Mouse (Mus musculus) embryonic facial prominence, embryonic 13.5 days (tissue): Measurements from ENCODE around the gene 2900026A02Rik. TPM values are rescaled to one million over a fixed set of nuclear protein-coding genes. Genes with fewer than 3 reads are reported as not detected.
A peak's percentile ranks its signal among the peaks of the same experiment; 100 is the strongest.

Experiments
- ATAC-seq: fragments of 200-750 bp; cut with Nextera tagmentation; 2 replicates; pipeline ENCODE4 v1.8.0; 2017; ENCODE audit warnings: low read depth; ENCODE audit not compliant: insufficient number of reproducible peaks, insufficient read depth, low FRiP score, low TSS enrichment
- H3K27ac ChIP-seq: fragments of 300-500 bp; sonication (generic); 2 replicates; pipeline ENCODE4 v1.5.1; 2015; ENCODE audit warnings: moderate library complexity, mild to moderate bottlenecking, inconsistent platforms
- H3K27me3 ChIP-seq: fragments of 300-500 bp; sonication (generic); 2 replicates; pipeline ENCODE4 v1.6.1; 2015; ENCODE audit warnings: mild to moderate bottlenecking, inconsistent platforms
- H3K36me3 ChIP-seq: fragments of 300-500 bp; sonication (generic); 2 replicates; pipeline ENCODE4 v1.6.1; 2015; ENCODE audit warnings: mild to moderate bottlenecking, inconsistent platforms
- H3K4me1 ChIP-seq: fragments of 300-500 bp; sonication (generic); 2 replicates; pipeline ENCODE4 v1.6.1; 2015; ENCODE audit warnings: inconsistent platforms
- H3K4me2 ChIP-seq: fragments of 300-500 bp; sonication (generic); 2 replicates; pipeline ENCODE4 v1.6.1; 2015; ENCODE audit warnings: moderate library complexity, mild to moderate bottlenecking, inconsistent platforms
- H3K4me3 ChIP-seq: fragments of 300-500 bp; sonication (generic); 2 replicates; pipeline ENCODE4 v1.5.1; 2015; ENCODE audit warnings: mild to moderate bottlenecking, inconsistent platforms
- H3K9ac ChIP-seq: fragments of 300-500 bp; sonication (generic); 2 replicates; pipeline ENCODE4 v1.6.1; 2015; ENCODE audit warnings: mild to moderate bottlenecking, inconsistent platforms
- H3K9me3 ChIP-seq: fragments of 300-500 bp; sonication (generic); 2 replicates; pipeline ENCODE4 v1.6.1; 2016; ENCODE audit warnings: inconsistent platforms
- WGBS: fragments of 180-500 bp; shearing (Covaris S2); methylation state at CpG from one replicate; pipeline ENCODE4 v1.1.7; 2015; ENCODE audit warnings: mixed read lengths; 5-methylcytosine and 5-hydroxymethylcytosine counted together
- polyA plus RNA-seq: library from polyadenylated mRNA; unstranded; fragments of >200 nt; fragmentation: Nextera tagmentation; extraction: Ambion mirVana; gene quantifications from 2 replicates; pipeline ENCODE4 v1.2.1, GENCODE M21; 2015

2900026A02Rik gene
- polyA plus RNA-seq, 1 experiment from 2014 or later = 8.6 TPM

GRCm38 (mm10) chr5:113102455-113102854 lies 118.6 kb downstream of the 2900026A02Rik start:
- Histone ChIP-seq H3K9ac (0 out of 2 replicates have a peak overlapping the region, but pooled peaks have one; percentile 36), H3K4me3 (no peak overlapping the region), H3K4me2 (no peak overlapping the region), H3K27me3 (no peaks in the 10 kb centered on the region), H3K36me3 (peaks cover 2% of the 10 kb centered on the region; the same call in 1 of the 2 replicates), H3K9me3 (no peaks in the 10 kb centered on the region), H3K4me1 (0 out of 2 replicates have a peak, but pooled peaks cover 2% of the 10 kb centered on the region), H3K27ac (no peak overlapping the region)
- 73% methylated on average over 7 of the region's 7 CpGs for WGBS
- no peak for ATAC-seq

GRCm38 (mm10) chr5:113101457-113101856 lies 119.6 kb downstream of the 2900026A02Rik start:
- no peak overlapping the region for H3K9ac ChIP-seq
- H3K36me3 ChIP-seq = peaks cover 10% of the 10 kb centered on the region; the same call in 1 of the 2 replicates
- WGBS = 74% methylated on average over 10 of the region's 10 CpGs
- no peak overlapping the region for H3K27ac ChIP-seq
- no peak overlapping the region for H3K4me3 ChIP-seq
- H3K4me2 ChIP-seq = no peak overlapping the region
- H3K9me3 ChIP-seq = no peaks in the 10 kb centered on the region
- H3K27me3 ChIP-seq = no peaks in the 10 kb centered on the region
- H3K4me1 ChIP-seq = 0 out of 2 replicates have a peak, but pooled peaks cover 2% of the 10 kb centered on the region
- ATAC-seq = no peak

- no peak overlapping the region for H3K4me3 ChIP-seq
- H3K9me3 ChIP-seq = no peaks in the 10 kb centered on the region
- H3K4me2 ChIP-seq = no peak overlapping the region
- 0 out of 2 replicates have a peak, but pooled peaks cover 2% of the 10 kb centered on the region for H3K4me1 ChIP-seq
- no peaks in the 10 kb centered on the region for H3K27me3 ChIP-seq
- H3K36me3 ChIP-seq = peaks cover 17% of the 10 kb centered on the region; the same call in 1 of the 2 replicates
- WGBS = 87% methylated on average over 11 of the region's 11 CpGs
- no peak for ATAC-seq
- no peak overlapping the region for H3K9ac ChIP-seq
- no peak overlapping the region for H3K27ac ChIP-seq
Measured at GRCm38 (mm10) chr5:113100422-113100821, 120.6 kb downstream of the 2900026A02Rik start.

GRCm38 (mm10) chr5:113099546-113099945 lies 121.5 kb downstream of the 2900026A02Rik start:
- Histone ChIP-seq H3K27ac (no peak overlapping the region), H3K36me3 (peaks cover 19% of the 10 kb centered on the region; the same call in 1 of the 2 replicates), H3K9ac (no peak overlapping the region), H3K27me3 (no peaks in the 10 kb centered on the region), H3K4me3 (no peak overlapping the region), H3K4me2 (no peak overlapping the region), H3K4me1 (0 out of 2 replicates have a peak, but pooled peaks cover 2% of the 10 kb centered on the region), H3K9me3 (no peaks in the 10 kb centered on the region)
- WGBS = 27% methylated on average over 1 of the region's 1 CpGs
- ATAC-seq = no peak

- no peak overlapping the region for H3K4me2 ChIP-seq
- WGBS = 87% methylated on average over 17 of the region's 17 CpGs
- no peak overlapping the region for H3K9ac ChIP-seq
- no peak for ATAC-seq
- H3K9me3 ChIP-seq = no peaks in the 10 kb centered on the region
- H3K4me1 ChIP-seq = peaks cover 2% of the 10 kb centered on the region; the same call in 1 of the 2 replicates
- no peaks in the 10 kb centered on the region for H3K27me3 ChIP-seq
- no peak overlapping the region for H3K27ac ChIP-seq
- H3K4me3 ChIP-seq = no peak overlapping the region
- H3K36me3 ChIP-seq = peaks cover 19% of the 10 kb centered on the region; the same call in 1 of the 2 replicates
Measured at GRCm38 (mm10) chr5:113097551-113097950, 123.5 kb downstream of the 2900026A02Rik start.

- Histone ChIP-seq H3K27ac (no peak overlapping the region), H3K9ac (no peak overlapping the region), H3K4me1 (peaks cover 5% of the 10 kb centered on the region; the same call in 1 of the 2 replicates), H3K36me3 (peaks cover 24% of the 10 kb centered on the region; the same call in 1 of the 2 replicates), H3K4me2 (no peak overlapping the region), H3K4me3 (no peak overlapping the region), H3K9me3 (no peaks in the 10 kb centered on the region), H3K27me3 (no peaks in the 10 kb centered on the region)
- 91% methylated on average over 18 of the region's 18 CpGs for WGBS
- no peak for ATAC-seq
Measured at GRCm38 (mm10) chr5:113095456-113095855, 125.6 kb downstream of the 2900026A02Rik start.

- no peak for ATAC-seq
- peaks cover 34% of the 10 kb centered on the region; the same call in 1 of the 2 replicates for H3K36me3 ChIP-seq
- H3K27ac ChIP-seq = no peak overlapping the region
- WGBS = 75% methylated on average over 7 of the region's 7 CpGs
- H3K4me1 ChIP-seq = peaks cover 5% of the 10 kb centered on the region; the same call in 1 of the 2 replicates
- H3K9me3 ChIP-seq = no peaks in the 10 kb centered on the region
- no peak overlapping the region for H3K4me2 ChIP-seq
- H3K4me3 ChIP-seq = no peak overlapping the region
- peak overlapping the region; percentile 36; the same call in 1 of the 2 replicates for H3K9ac ChIP-seq
- H3K27me3 ChIP-seq = no peaks in the 10 kb centered on the region; the same call in 1 of the 2 replicates
Measured at GRCm38 (mm10) chr5:113092406-113092805, 128.6 kb downstream of the 2900026A02Rik start.

GRCm38 (mm10) chr5:113091162-113091561 lies 129.9 kb downstream of the 2900026A02Rik start:
- H3K4me1 ChIP-seq = peaks cover 5% of the 10 kb centered on the region; the same call in 1 of the 2 replicates
- no peak for ATAC-seq
- no peaks in the 10 kb centered on the region; the same call in 1 of the 2 replicates for H3K27me3 ChIP-seq
- H3K9me3 ChIP-seq = no peaks in the 10 kb centered on the region
- H3K4me3 ChIP-seq = no peak overlapping the region
- peaks cover 23% of the 10 kb centered on the region; the same call in 1 of the 2 replicates for H3K36me3 ChIP-seq
- no peak overlapping the region for H3K27ac ChIP-seq
- H3K4me2 ChIP-seq = no peak overlapping the region
- 52% methylated on average over 5 of the region's 5 CpGs for WGBS
- no peak overlapping the region for H3K9ac ChIP-seq

- H3K4me2 ChIP-seq = no peak overlapping the region
- H3K27me3 ChIP-seq = no peaks in the 10 kb centered on the region; the same call in 1 of the 2 replicates
- H3K4me1 ChIP-seq = peaks cover 5% of the 10 kb centered on the region; the same call in 1 of the 2 replicates
- H3K36me3 ChIP-seq = peaks cover 20% of the 10 kb centered on the region; the same call in 1 of the 2 replicates
- no peak for ATAC-seq
- H3K4me3 ChIP-seq = no peak overlapping the region
- 91% methylated on average over 11 of the region's 11 CpGs for WGBS
- H3K27ac ChIP-seq = no peak overlapping the region
- H3K9ac ChIP-seq = no peak overlapping the region
- H3K9me3 ChIP-seq = no peaks in the 10 kb centered on the region
Measured at GRCm38 (mm10) chr5:113090750-113091149, 130.3 kb downstream of the 2900026A02Rik start.

- H3K4me2 ChIP-seq = no peak overlapping the region
- no peak overlapping the region for H3K27ac ChIP-seq
- WGBS = 87% methylated on average over 24 of the region's 24 CpGs
- no peaks in the 10 kb centered on the region; the same call in 1 of the 2 replicates for H3K27me3 ChIP-seq
- no peaks in the 10 kb centered on the region for H3K9me3 ChIP-seq
- H3K4me3 ChIP-seq = no peak overlapping the region
- peaks cover 17% of the 10 kb centered on the region; the same call in 1 of the 2 replicates for H3K36me3 ChIP-seq
- ATAC-seq = no peak
- H3K4me1 ChIP-seq = peaks cover 5% of the 10 kb centered on the region; the same call in 1 of the 2 replicates
- H3K9ac ChIP-seq = no peak overlapping the region
Measured at GRCm38 (mm10) chr5:113090077-113090690, 130.9 kb downstream of the 2900026A02Rik start.

GRCm38 (mm10) chr5:113087465-113087864 lies 133.6 kb downstream of the 2900026A02Rik start:
- WGBS = 72% methylated on average over 2 of the region's 2 CpGs
- Histone ChIP-seq H3K4me1 (peaks cover 12% of the 10 kb centered on the region), H3K9ac (no peak overlapping the region), H3K36me3 (peaks cover 16% of the 10 kb centered on the region; the same call in 1 of the 2 replicates), H3K27me3 (no peaks in the 10 kb centered on the region; the same call in 1 of the 2 replicates), H3K27ac (no peak overlapping the region), H3K4me2 (no peak overlapping the region), H3K4me3 (no peak overlapping the region), H3K9me3 (no peaks in the 10 kb centered on the region)
- ATAC-seq = no peak
